Mouse (Mus musculus) hindbrain, postnatal 0 days (tissue): ENCODE results near the gene Zfand3. TPM values are rescaled to one million over a fixed set of nuclear protein-coding genes. Genes with fewer than 3 reads are reported as not detected.

Experiments used
- ATAC-seq: fragments of 200-750 bp; cut with Nextera tagmentation; 2 replicates; pipeline ENCODE4 v1.8.0; 2017; ENCODE audit warnings: mild to moderate bottlenecking, moderate TSS enrichment, moderate library complexity
- DNase-seq: peaks from one replicate; pipeline ENCODE4 v3.0.0-alpha.2; 2015; ENCODE audit warnings: low spot score
- H3K27ac ChIP-seq: fragments of 300-500 bp; sonication (generic); 2 replicates; pipeline ENCODE4 v1.5.1; 2014; ENCODE audit warnings: mild to moderate bottlenecking
- H3K27me3 ChIP-seq: fragments of 300-500 bp; sonication (generic); 2 replicates; pipeline ENCODE4 v1.6.1; 2014; ENCODE audit warnings: low read length, mixed read lengths; ENCODE audit not compliant: insufficient read depth
- H3K36me3 ChIP-seq: fragments of 300-500 bp; sonication (generic); 2 replicates; pipeline ENCODE4 v1.6.1; 2014; ENCODE audit warnings: low read length, mixed read lengths; ENCODE audit not compliant: insufficient read depth
- H3K4me1 ChIP-seq: fragments of 300-500 bp; sonication (generic); 2 replicates; pipeline ENCODE4 v1.6.1; 2014; ENCODE audit warnings: antibody characterized with exemption, low read length, mixed read lengths; ENCODE audit not compliant: insufficient read depth
- H3K4me2 ChIP-seq: fragments of 300-500 bp; sonication (generic); 2 replicates; pipeline ENCODE4 v1.6.1; 2014; ENCODE audit warnings: low read depth, mild to moderate bottlenecking, low read length, moderate library complexity, mixed read lengths
- H3K4me3 ChIP-seq: fragments of 300-500 bp; sonication (generic); 2 replicates; pipeline ENCODE4 v1.5.1; 2014; ENCODE audit warnings: low read length
- H3K9ac ChIP-seq: fragments of 300-500 bp; sonication (generic); replicated peaks from 2 replicates; pipeline ENCODE4 v1.6.1; 2014; ENCODE audit warnings: mild to moderate bottlenecking, low read length, moderate library complexity, mixed read lengths
- H3K9me3 ChIP-seq: fragments of 300-500 bp; sonication (generic); 2 replicates; pipeline ENCODE4 v1.6.1; 2016; ENCODE audit warnings: low read length, mixed read lengths
- CTCF ChIP-seq: IDR thresholded peaks from 2 replicates; pipeline ENCODE4 v1.5.1; 2016; ENCODE audit warnings: antibody characterized with exemption, control low read depth, low read depth
- WGBS: fragments of 180-500 bp; shearing (Covaris S2); extraction: QIAGEN DNeasy Blood & Tissue Kit; methylation state at CpG from one replicate; pipeline ENCODE4 v1.1.7; 2014; 5-methylcytosine and 5-hydroxymethylcytosine counted together
- polyA plus RNA-seq: library from polyadenylated mRNA; unstranded; fragments of >200 nt; fragmentation: Nextera tagmentation; extraction: Ambion mirVana; gene quantifications from 2 replicates; pipeline ENCODE4 v1.2.1, GENCODE M21; 2015
- total RNA-seq: library from RNA; depleted of rRNA; stranded (reverse); fragments of >200 nt; gene quantifications from 2 replicates; pipeline ENCODE4 v1.2.3, GENCODE M21; 2014

The Zfand3 gene
- total and polyA plus RNA-seq, 2 experiments from 2014 or later: 50.6 to 84.5 TPM

- no peak for TF ChIP-seq CTCF
- WGBS: 80% methylated on average over 5 of the region's 5 CpGs
- no peak overlapping the region for H3K9ac ChIP-seq
Measured at GRCm38 (mm10) chr17:30059066-30059465, 54.5 kb downstream of the Zfand3 start.

DNA sequence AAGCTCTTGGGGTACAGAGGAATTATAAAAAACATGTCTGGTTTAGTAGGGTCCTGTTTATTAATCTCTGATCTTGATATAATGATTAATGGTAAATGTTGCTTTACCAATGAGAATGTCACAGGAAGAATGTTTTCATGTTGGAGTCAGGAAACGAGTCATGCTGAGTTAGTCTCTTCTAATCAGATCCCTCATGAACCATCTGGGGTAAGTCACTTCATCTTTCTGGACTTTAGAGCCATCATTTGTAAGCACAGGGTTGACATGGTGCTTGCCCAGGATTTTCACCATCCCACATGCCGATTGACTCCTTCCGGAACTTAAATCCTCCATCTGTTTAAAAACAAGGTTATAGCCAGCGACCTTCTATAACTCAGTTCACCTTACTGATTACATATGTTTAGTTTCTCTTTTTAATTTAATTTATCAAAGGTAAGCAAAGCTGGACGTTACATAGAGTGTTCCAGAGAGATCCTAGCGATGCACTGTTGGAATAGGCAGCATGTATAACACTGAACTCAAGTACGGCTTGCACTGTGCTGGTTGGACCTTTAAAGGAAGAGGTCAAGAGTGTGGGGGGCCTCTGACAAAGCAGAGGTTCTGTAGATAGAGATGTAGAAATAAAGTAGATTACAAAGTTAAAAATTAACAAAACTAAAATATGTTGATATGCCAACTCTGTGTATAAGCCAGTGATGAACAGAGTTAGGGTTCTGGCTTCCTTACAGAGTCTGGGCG, 56.7 kb downstream of the Zfand3 start:
- DNase-seq: no peak
- no peak for ATAC-seq

More at GRCm38 (mm10) chr17:30059066-30059465, 54.5 kb downstream of the Zfand3 start:
- H3K36me3 ChIP-seq: no peaks in the 10 kb centered on the region; the same call in 1 of the 2 replicates
- H3K4me1 ChIP-seq: no peaks in the 10 kb centered on the region; the same call in 1 of the 2 replicates
- H3K4me2 ChIP-seq: no peak overlapping the region
- ATAC-seq (no peak), DNase-seq (no peak)
- no peaks in the 10 kb centered on the region for H3K9me3 ChIP-seq
- H3K27me3 ChIP-seq: no peaks in the 10 kb centered on the region
- no peak overlapping the region for H3K27ac ChIP-seq
- H3K4me3 ChIP-seq: no peak overlapping the region

GRCm38 (mm10) chr17:30063849-30064248, 59.3 kb downstream of the Zfand3 start:
- ATAC-seq (no peak), DNase-seq (no peak)
- Histone ChIP-seq H3K27me3 (no peaks in the 10 kb centered on the region), H3K4me1 (peaks cover 6% of the 10 kb centered on the region), H3K27ac (no peak overlapping the region), H3K9ac (no peak overlapping the region), H3K9me3 (no peaks in the 10 kb centered on the region), H3K4me3 (no peak overlapping the region), H3K36me3 (no peaks in the 10 kb centered on the region), H3K4me2 (no peak overlapping the region)
- TF ChIP-seq CTCF: no peak
- 28% methylated on average over 3 of the region's 3 CpGs for WGBS

More for the DNA sequence above, 56.7 kb downstream of the Zfand3 start:
- TF ChIP-seq CTCF: no peak
- Histone ChIP-seq H3K27me3 (no peaks in the 10 kb centered on the region), H3K4me1 (peaks cover 6% of the 10 kb centered on the region), H3K4me2 (no peak overlapping the region), H3K4me3 (no peak overlapping the region), H3K27ac (no peak overlapping the region), H3K36me3 (no peaks in the 10 kb centered on the region), H3K9ac (no peak overlapping the region), H3K9me3 (no peaks in the 10 kb centered on the region)
- 82% methylated on average over 8 of the region's 8 CpGs for WGBS

DNA sequence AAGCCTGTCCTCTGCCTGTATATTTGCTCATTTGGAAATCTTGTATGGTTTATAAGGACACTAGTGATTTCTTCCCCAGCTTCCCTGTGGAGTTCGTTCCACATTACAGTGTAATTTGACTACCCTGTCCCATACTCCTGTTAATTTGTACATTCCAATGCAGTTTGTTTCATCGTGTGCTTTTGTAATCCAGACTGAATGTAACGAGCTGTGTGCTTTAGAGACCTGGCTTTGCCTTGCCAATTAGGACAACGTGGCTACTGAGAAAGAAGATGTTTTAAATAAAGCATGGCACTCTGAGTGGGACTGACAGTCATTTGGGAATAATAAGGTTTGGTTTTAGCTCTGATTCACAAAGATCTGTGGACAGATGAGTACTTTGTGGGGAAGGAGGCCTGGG, 60.2 kb downstream of the Zfand3 start:
- no peak for TF ChIP-seq CTCF
- 21% methylated on average over 4 of the region's 4 CpGs for WGBS
- Histone ChIP-seq H3K4me1 (peaks cover 6% of the 10 kb centered on the region), H3K4me2 (no peak overlapping the region), H3K27ac (no peak overlapping the region), H3K9me3 (no peaks in the 10 kb centered on the region), H3K27me3 (no peaks in the 10 kb centered on the region), H3K4me3 (no peak overlapping the region), H3K36me3 (no peaks in the 10 kb centered on the region), H3K9ac (no peak overlapping the region)
- DNase-seq: no peak
- ATAC-seq: no peak

DNA sequence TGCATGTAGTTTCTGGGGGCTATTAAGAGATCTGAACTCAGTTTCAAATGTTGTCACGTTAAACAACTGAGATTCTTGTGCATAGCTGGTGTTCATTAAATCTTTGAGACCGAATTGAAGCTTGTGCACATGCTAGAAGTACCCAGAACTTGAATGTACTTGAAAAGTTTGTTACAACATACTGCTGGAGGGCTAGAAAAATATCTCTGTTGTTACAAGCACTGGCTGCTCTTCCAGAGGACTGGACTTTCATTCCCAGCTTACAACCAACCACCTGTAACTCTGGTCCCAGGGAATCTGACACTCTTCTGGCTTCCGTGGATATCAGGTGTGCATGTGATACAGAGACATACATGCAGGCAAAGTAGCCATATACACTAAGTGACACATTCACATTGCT, 65.2 kb downstream of the Zfand3 start:
- peaks cover 4% of the 10 kb centered on the region for H3K4me1 ChIP-seq
- no peak overlapping the region for H3K9ac ChIP-seq
- H3K9me3 ChIP-seq: no peaks in the 10 kb centered on the region
- H3K27ac ChIP-seq: no peak overlapping the region
- DNase-seq (no peak), ATAC-seq (no peak)
- no peak for TF ChIP-seq CTCF
- H3K36me3 ChIP-seq: no peaks in the 10 kb centered on the region
- WGBS: 87% methylated on average over 3 of the region's 3 CpGs
- no peaks in the 10 kb centered on the region for H3K27me3 ChIP-seq
- H3K4me3 ChIP-seq: no peak overlapping the region
- H3K4me2 ChIP-seq: no peak overlapping the region

DNA sequence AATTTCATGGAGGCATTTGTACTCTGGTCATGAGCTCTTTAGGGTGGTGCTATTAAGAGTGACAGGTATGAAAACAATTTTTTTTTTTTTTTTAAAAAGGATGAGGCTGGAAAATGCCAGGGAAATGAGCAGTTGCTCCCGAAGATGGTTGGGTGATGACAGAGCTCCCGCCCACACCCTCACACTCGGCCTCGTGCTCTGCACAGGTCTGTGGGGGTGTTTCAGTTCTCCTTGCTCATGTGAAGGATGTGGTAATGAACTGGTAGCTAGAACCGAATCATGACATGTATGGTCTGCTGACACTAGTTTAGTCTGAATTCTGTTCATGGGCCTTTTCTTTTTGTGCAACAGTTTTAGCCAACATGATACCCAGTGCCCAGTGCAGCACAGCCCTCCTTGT, 66.1 kb downstream of the Zfand3 start:
- Histone ChIP-seq H3K9me3 (no peaks in the 10 kb centered on the region), H3K9ac (no peak overlapping the region), H3K27ac (no peak overlapping the region), H3K4me1 (peaks cover 1% of the 10 kb centered on the region; the same call in 1 of the 2 replicates), H3K36me3 (no peaks in the 10 kb centered on the region), H3K4me2 (no peak overlapping the region), H3K27me3 (no peaks in the 10 kb centered on the region), H3K4me3 (no peak overlapping the region)
- TF ChIP-seq CTCF: no peak
- 80% methylated on average over 5 of the region's 5 CpGs for WGBS
- DNase-seq: no peak
- ATAC-seq: no peak

- H3K4me2 ChIP-seq: no peak overlapping the region
- H3K9me3 ChIP-seq: no peaks in the 10 kb centered on the region
- H3K4me3 ChIP-seq: no peak overlapping the region
- H3K27ac ChIP-seq: no peak overlapping the region
- DNase-seq (no peak), ATAC-seq (no peak)
- 87% methylated on average over 3 of the region's 3 CpGs for WGBS
- TF ChIP-seq CTCF: no peak
- no peaks in the 10 kb centered on the region for H3K27me3 ChIP-seq
- H3K4me1 ChIP-seq: peaks cover 3% of the 10 kb centered on the region; the same call in 1 of the 2 replicates
- H3K36me3 ChIP-seq: no peaks in the 10 kb centered on the region
- no peak overlapping the region for H3K9ac ChIP-seq
Measured at GRCm38 (mm10) chr17:30072613-30073012, 68.1 kb downstream of the Zfand3 start.
